Mouse (Mus musculus): ENCODE measurements around the gene Pex11b.
"Not testable (repeated sequence)": the region's sequence is repeated elsewhere in the genome, so short reads cannot be mapped to it uniquely, and the experiment has no call there.

The Pex11b gene

GRCm38 (mm10) chr3:96675171-96675570, 40.0 kb downstream of the Pex11b start:
- DNase-seq (ENCODE audit: low spot score), result no peak

- DNase-seq (ENCODE audit: low spot score), result no peak
Measured at GRCm38 (mm10) chr3:96675690-96676089, 40.5 kb downstream of the Pex11b start.

GRCm38 (mm10) chr3:96678456-96678855, 43.3 kb downstream of the Pex11b start:
- DNase-seq (ENCODE audit: low spot score), result no peak

GRCm38 (mm10) chr3:96679159-96679674, 44.0 kb downstream of the Pex11b start:
- DNase-seq (ENCODE audit: low spot score), result no peak

GRCm38 (mm10) chr3:96680269-96680956, 45.2 kb downstream of the Pex11b start:
- no peak for DNase-seq (ENCODE audit: low spot score)

GRCm38 (mm10) chr3:96683496-96683895, 48.3 kb downstream of the Pex11b start:
- DNase-seq (ENCODE audit: low spot score), result no peak

- peak; percentile 52 for DNase-seq (ENCODE audit: low spot score)
Measured at GRCm38 (mm10) chr3:96684151-96684821, 49.1 kb downstream of the Pex11b start.

- DNase-seq (ENCODE audit: low spot score), result no peak
Measured at GRCm38 (mm10) chr3:96684822-96685156, 49.6 kb downstream of the Pex11b start.

GRCm38 (mm10) chr3:96686057-96686456, 50.9 kb downstream of the Pex11b start:
- DNase-seq (ENCODE audit: low spot score), result not testable (repeated sequence)

- DNase-seq (ENCODE audit: low spot score), result no peak
Measured at GRCm38 (mm10) chr3:96688854-96689253, 53.7 kb downstream of the Pex11b start.

- DNase-seq (ENCODE audit: low spot score), result no peak
Measured at GRCm38 (mm10) chr3:96690298-96690697, 55.1 kb downstream of the Pex11b start.

GRCm38 (mm10) chr3:96692506-96692905, 57.3 kb downstream of the Pex11b start:
- peak; percentile 36 for DNase-seq (ENCODE audit: low spot score)

- DNase-seq (ENCODE audit: low spot score), result no peak
Measured at GRCm38 (mm10) chr3:96693579-96693978, 58.4 kb downstream of the Pex11b start.

Data from testis, postnatal 14 days (tissue).